Mouse (Mus musculus): ENCODE measurements around the gene 2200002D01Rik. TPM values are rescaled to one million over a fixed set of nuclear protein-coding genes. Genes with fewer than 3 reads are reported as not detected.
A peak's percentile ranks its signal among the peaks of the same experiment; 100 is the strongest.

The 2200002D01Rik gene
- polyA plus RNA-seq (2012; fragmentation: generic; extraction: Trizol), result 42.4 TPM

- TF ChIP-seq POLR2AphosphoS2 (IDR thresholded peaks at IDR 0.05; ENCODE audit: insufficient read length, low read depth) (peak; percentile 20), USF1 (IDR thresholded peaks at IDR 0.05; ENCODE audit: low read depth) (no peak), POLR2A (IDR thresholded peaks at IDR 0.05; ENCODE audit: insufficient read length, low read depth) (peak; percentile 14)
- no peaks in the 10 kb centered on the region for H3K36me3 ChIP-seq (ENCODE audit: control insufficient read depth, insufficient read depth)
Measured at GRCm38 (mm10) chr7:29248261-29248841, at the start of gene 2200002D01Rik. Gene 2200002D01Rik, minus strand, starts transcription at chr7:29248466.

GRCm38 (mm10) chr7:29296998-29297397, 48.7 kb upstream of the 2200002D01Rik start:
- H3ac ChIP-seq (ENCODE audit: control insufficient read depth, insufficient read length), result no peak overlapping the region
- no peaks in the 10 kb centered on the region for H3K36me3 ChIP-seq (ENCODE audit: control insufficient read depth, insufficient read depth)
- H3K27me3 ChIP-seq (ENCODE audit: control insufficient read depth, insufficient read depth, insufficient read length), result no peaks in the 10 kb centered on the region
- H3K4me2 ChIP-seq (ENCODE audit: low read depth), result peak overlapping the region; percentile 36
- H3K79me2 ChIP-seq (ENCODE audit: control insufficient read depth, insufficient read depth), result no peaks in the 10 kb centered on the region
- H3K4me3 ChIP-seq, result no peak overlapping the region
- TF ChIP-seq USF1 (IDR thresholded peaks at IDR 0.05; ENCODE audit: low read depth) (no peak), SRF (IDR thresholded peaks at IDR 0.05; ENCODE audit: control insufficient read depth, insufficient read length, low read depth) (no peak), REST (IDR thresholded peaks at IDR 0.05; ENCODE audit: insufficient read depth, insufficient read length) (no peak), MYOD1 (IDR thresholded peaks at IDR 0.05; ENCODE audit: control insufficient read depth in 1 of 3, insufficient read length in 2 of 3, low read depth in 2 of 3) (no peak), TCF12 (IDR thresholded peaks at IDR 0.05; ENCODE audit: insufficient read depth, poor library complexity, severe bottlenecking) (no peak), POLR2A (IDR thresholded peaks at IDR 0.05; ENCODE audit: insufficient read length, low read depth) (no peak), TCF3 (IDR thresholded peaks at IDR 0.05; ENCODE audit: insufficient read length, low read depth) (no peak)

More at GRCm38 (mm10) chr7:29248261-29248841, at the start of gene 2200002D01Rik:
- H3K4me3 ChIP-seq, result peak within 1 kb of the TSS; percentile 59
- H3K79me2 ChIP-seq (ENCODE audit: control insufficient read depth, insufficient read depth), result no peaks in the 10 kb centered on the region
- peak within 1 kb of the TSS; percentile 94 for H3K4me2 ChIP-seq (ENCODE audit: low read depth)
- peak within 1 kb of the TSS; percentile 22 for H3ac ChIP-seq (ENCODE audit: control insufficient read depth, insufficient read length)
- H3K27me3 ChIP-seq (ENCODE audit: control insufficient read depth, insufficient read depth, insufficient read length), result no peaks in the 10 kb centered on the region

GRCm38 (mm10) chr7:29295861-29296647, 47.8 kb upstream of the 2200002D01Rik start:
- Histone ChIP-seq H3K4me3 (no peak overlapping the region), H3K4me2 (ENCODE audit: low read depth) (no peak overlapping the region), H3K27me3 (ENCODE audit: control insufficient read depth, insufficient read depth, insufficient read length) (no peaks in the 10 kb centered on the region), H3K36me3 (ENCODE audit: control insufficient read depth, insufficient read depth) (no peaks in the 10 kb centered on the region), H3K79me2 (ENCODE audit: control insufficient read depth, insufficient read depth) (no peaks in the 10 kb centered on the region), H3ac (ENCODE audit: control insufficient read depth, insufficient read length) (no peak overlapping the region)
- no peak for TF ChIP-seq REST (IDR thresholded peaks at IDR 0.05; ENCODE audit: insufficient read depth, insufficient read length)
- no peak for TF ChIP-seq USF1 (IDR thresholded peaks at IDR 0.05; ENCODE audit: low read depth)
- TF ChIP-seq POLR2A (IDR thresholded peaks at IDR 0.05; ENCODE audit: insufficient read length, low read depth), result no peak
- TF ChIP-seq POLR2AphosphoS2 (IDR thresholded peaks at IDR 0.05; ENCODE audit: insufficient read length, low read depth), result no peak
- TF ChIP-seq MYOG (IDR thresholded peaks at IDR 0.05; ENCODE audit: control insufficient read depth in 1 of 3, insufficient read depth in 1 of 3, insufficient read length in 2 of 3, low read depth in 2 of 3), result no peak
- no peak for TF ChIP-seq TCF3 (IDR thresholded peaks at IDR 0.05; ENCODE audit: insufficient read length, low read depth)
- TF ChIP-seq TCF12 (IDR thresholded peaks at IDR 0.05; ENCODE audit: insufficient read depth, poor library complexity, severe bottlenecking), result no peak
- no peak for TF ChIP-seq MAX (IDR thresholded peaks at IDR 0.05; ENCODE audit: low read depth)
- TF ChIP-seq E2F4 (IDR thresholded peaks at IDR 0.05; ENCODE audit: insufficient read depth), result no peak
- TF ChIP-seq CEBPB (IDR thresholded peaks at IDR 0.05; ENCODE audit: insufficient read depth, poor library complexity, severe bottlenecking), result no peak
- TF ChIP-seq SRF (IDR thresholded peaks at IDR 0.05; ENCODE audit: control insufficient read depth, insufficient read length, low read depth), result no peak
- TF ChIP-seq MYOD1 (IDR thresholded peaks at IDR 0.05; ENCODE audit: control insufficient read depth in 1 of 3, insufficient read length in 2 of 3, low read depth in 2 of 3), result no peak

GRCm38 (mm10) chr7:29294111-29294761, 46.0 kb upstream of the 2200002D01Rik start:
- no peak for TF ChIP-seq TCF12 (IDR thresholded peaks at IDR 0.05; ENCODE audit: insufficient read depth, poor library complexity, severe bottlenecking)
- TF ChIP-seq MAX (IDR thresholded peaks at IDR 0.05; ENCODE audit: low read depth), result no peak
- no peak for TF ChIP-seq SRF (IDR thresholded peaks at IDR 0.05; ENCODE audit: control insufficient read depth, insufficient read length, low read depth)
- TF ChIP-seq USF1 (IDR thresholded peaks at IDR 0.05; ENCODE audit: low read depth), result no peak
- TF ChIP-seq TCF3 (IDR thresholded peaks at IDR 0.05; ENCODE audit: insufficient read length, low read depth), result no peak
- no peak for TF ChIP-seq MYOD1 (IDR thresholded peaks at IDR 0.05; ENCODE audit: control insufficient read depth in 1 of 3, insufficient read length in 2 of 3, low read depth in 2 of 3)

More at GRCm38 (mm10) chr7:29294111-29294761, 46.0 kb upstream of the 2200002D01Rik start:
- Histone ChIP-seq H3K4me3 (no peak overlapping the region), H3K27me3 (ENCODE audit: control insufficient read depth, insufficient read depth, insufficient read length) (no peaks in the 10 kb centered on the region), H3ac (ENCODE audit: control insufficient read depth, insufficient read length) (no peak overlapping the region), H3K36me3 (ENCODE audit: control insufficient read depth, insufficient read depth) (no peaks in the 10 kb centered on the region), H3K4me2 (ENCODE audit: low read depth) (no peak overlapping the region), H3K79me2 (ENCODE audit: control insufficient read depth, insufficient read depth) (no peaks in the 10 kb centered on the region)
